Mouse (Mus musculus) embryonic facial prominence, embryonic 12.5 days (tissue): ENCODE results near the gene Adm. TPM values are rescaled to one million over a fixed set of nuclear protein-coding genes. Genes with fewer than 3 reads are reported as not detected.

Experiments
- ATAC-seq: fragments of 200-750 bp; cut with Nextera tagmentation; 2 replicates; pipeline ENCODE4 v1.8.0; 2017; ENCODE audit not compliant: insufficient number of reproducible peaks, insufficient read depth, low FRiP score, low TSS enrichment
- H3K27ac ChIP-seq: fragments of 300-500 bp; sonication (generic); 2 replicates; pipeline ENCODE4 v1.5.1; 2016; ENCODE audit warnings: mild to moderate bottlenecking
- H3K27me3 ChIP-seq: fragments of 300-500 bp; sonication (generic); 2 replicates; pipeline ENCODE4 v1.6.1; 2016; ENCODE audit warnings: mild to moderate bottlenecking, moderate library complexity
- H3K36me3 ChIP-seq: fragments of 300-500 bp; sonication (generic); 2 replicates; pipeline ENCODE4 v1.6.1; 2016; ENCODE audit warnings: mild to moderate bottlenecking
- H3K4me1 ChIP-seq: fragments of 300-500 bp; sonication (generic); 2 replicates; pipeline ENCODE4 v1.6.1; 2016
- H3K4me2 ChIP-seq: fragments of 300-500 bp; sonication (generic); replicated peaks from 2 replicates; pipeline ENCODE4 v1.6.1; 2016; ENCODE audit warnings: mild to moderate bottlenecking, moderate library complexity
- H3K4me3 ChIP-seq: fragments of 300-500 bp; sonication (generic); 2 replicates; pipeline ENCODE4 v1.5.1; 2016; ENCODE audit warnings: mild to moderate bottlenecking
- H3K9ac ChIP-seq: fragments of 300-500 bp; sonication (generic); 2 replicates; pipeline ENCODE4 v1.6.1; 2016; ENCODE audit warnings: mild to moderate bottlenecking, moderate library complexity
- H3K9me3 ChIP-seq: fragments of 300-500 bp; sonication (generic); 2 replicates; pipeline ENCODE4 v1.6.1; 2016; ENCODE audit warnings: mild to moderate bottlenecking, moderate library complexity
- WGBS: fragments of 180-500 bp; shearing (Covaris S2); methylation state at CpG from one replicate; pipeline ENCODE4 v1.1.7; 2016; 5-methylcytosine and 5-hydroxymethylcytosine counted together
- polyA plus RNA-seq: library from polyadenylated mRNA; unstranded; fragments of >200 nt; fragmentation: Nextera tagmentation; extraction: Ambion mirVana; gene quantifications from 2 replicates; pipeline ENCODE4 v1.2.1, GENCODE M21; 2016

The Adm gene
- polyA plus RNA-seq, 1 experiment from 2014 or later, result 1.9 TPM

- no peak for ATAC-seq
These were observed 21.1 kb downstream of the Adm start for GRCm38 (mm10) chr7:110648455-110649085.

GRCm38 (mm10) chr7:110649133-110649987 lies 21.9 kb downstream of the Adm start:
- 86% methylated on average over 6 of the region's 6 CpGs for WGBS
- Histone ChIP-seq H3K9ac (no peak overlapping the region), H3K27ac (no peak overlapping the region), H3K9me3 (no peaks in the 10 kb centered on the region), H3K36me3 (no peaks in the 10 kb centered on the region), H3K27me3 (no peaks in the 10 kb centered on the region), H3K4me1 (no peaks in the 10 kb centered on the region), H3K4me3 (no peak overlapping the region), H3K4me2 (no peak overlapping the region)
- no peak for ATAC-seq

More at GRCm38 (mm10) chr7:110648455-110649085, 21.1 kb downstream of the Adm start:
- H3K4me3 ChIP-seq, result no peak overlapping the region
- no peak overlapping the region for H3K27ac ChIP-seq
- no peaks in the 10 kb centered on the region for H3K36me3 ChIP-seq
- H3K9ac ChIP-seq, result no peak overlapping the region
- WGBS, result 80% methylated on average over 13 of the region's 13 CpGs
- no peaks in the 10 kb centered on the region for H3K9me3 ChIP-seq
- H3K4me2 ChIP-seq, result no peak overlapping the region
- no peaks in the 10 kb centered on the region for H3K4me1 ChIP-seq
- H3K27me3 ChIP-seq, result no peaks in the 10 kb centered on the region

GRCm38 (mm10) chr7:110650491-110650890 lies 23.0 kb downstream of the Adm start:
- Histone ChIP-seq H3K4me3 (no peak overlapping the region), H3K9me3 (no peaks in the 10 kb centered on the region), H3K36me3 (no peaks in the 10 kb centered on the region), H3K4me1 (no peaks in the 10 kb centered on the region), H3K27me3 (no peaks in the 10 kb centered on the region), H3K27ac (no peak overlapping the region), H3K9ac (no peak overlapping the region), H3K4me2 (no peak overlapping the region)
- WGBS, result 83% methylated on average over 4 of the region's 4 CpGs
- no peak for ATAC-seq

- Histone ChIP-seq H3K4me3 (no peak overlapping the region), H3K4me1 (no peaks in the 10 kb centered on the region), H3K36me3 (no peaks in the 10 kb centered on the region), H3K4me2 (no peak overlapping the region), H3K9me3 (no peaks in the 10 kb centered on the region), H3K27me3 (0 out of 2 replicates have a peak, but pooled peaks cover 1% of the 10 kb centered on the region), H3K9ac (no peak overlapping the region), H3K27ac (no peak overlapping the region)
- ATAC-seq, result no peak
- WGBS, result 75% methylated on average over 6 of the region's 6 CpGs
These were observed 23.6 kb downstream of the Adm start for GRCm38 (mm10) chr7:110651091-110651490.

GRCm38 (mm10) chr7:110655230-110655629 lies 27.8 kb downstream of the Adm start:
- WGBS, result 80% methylated on average over 3 of the region's 3 CpGs
- ATAC-seq, result no peak

GRCm38 (mm10) chr7:110655966-110656365 lies 28.5 kb downstream of the Adm start:
- WGBS, result 79% methylated on average over 6 of the region's 6 CpGs

More at GRCm38 (mm10) chr7:110655230-110655629, 27.8 kb downstream of the Adm start:
- Histone ChIP-seq H3K36me3 (no peaks in the 10 kb centered on the region), H3K4me1 (no peaks in the 10 kb centered on the region), H3K27ac (no peak overlapping the region), H3K9ac (no peak overlapping the region), H3K9me3 (no peaks in the 10 kb centered on the region), H3K4me3 (no peak overlapping the region), H3K4me2 (no peak overlapping the region), H3K27me3 (0 out of 2 replicates have a peak, but pooled peaks cover 2% of the 10 kb centered on the region)

GRCm38 (mm10) chr7:110658378-110658928 lies 31.0 kb downstream of the Adm start:
- 40% methylated on average over 3 of the region's 3 CpGs for WGBS
- no peak overlapping the region for H3K27ac ChIP-seq
- no peak for ATAC-seq

More at GRCm38 (mm10) chr7:110655966-110656365, 28.5 kb downstream of the Adm start:
- Histone ChIP-seq H3K4me3 (no peak overlapping the region), H3K27me3 (0 out of 2 replicates have a peak, but pooled peaks cover 2% of the 10 kb centered on the region), H3K9ac (no peak overlapping the region), H3K9me3 (no peaks in the 10 kb centered on the region), H3K36me3 (no peaks in the 10 kb centered on the region), H3K27ac (no peak overlapping the region), H3K4me2 (no peak overlapping the region), H3K4me1 (no peaks in the 10 kb centered on the region)
- no peak for ATAC-seq

GRCm38 (mm10) chr7:110666537-110666936 lies 39.1 kb downstream of the Adm start:
- ATAC-seq, result no peak
- no peaks in the 10 kb centered on the region for H3K36me3 ChIP-seq
- no peaks in the 10 kb centered on the region for H3K27me3 ChIP-seq
- no peak overlapping the region for H3K9ac ChIP-seq
- no peak overlapping the region for H3K4me2 ChIP-seq
- no peak overlapping the region for H3K4me3 ChIP-seq
- H3K27ac ChIP-seq, result no peak overlapping the region
- no peaks in the 10 kb centered on the region for H3K4me1 ChIP-seq
- no peaks in the 10 kb centered on the region for H3K9me3 ChIP-seq
- 75% methylated on average over 4 of the region's 5 CpGs for WGBS

More at GRCm38 (mm10) chr7:110658378-110658928, 31.0 kb downstream of the Adm start:
- Histone ChIP-seq H3K9ac (no peak overlapping the region), H3K4me3 (no peak overlapping the region), H3K36me3 (no peaks in the 10 kb centered on the region), H3K27me3 (0 out of 2 replicates have a peak, but pooled peaks cover 2% of the 10 kb centered on the region), H3K4me1 (no peaks in the 10 kb centered on the region), H3K4me2 (no peak overlapping the region), H3K9me3 (no peaks in the 10 kb centered on the region)

- no peak overlapping the region for H3K4me2 ChIP-seq
- no peaks in the 10 kb centered on the region for H3K36me3 ChIP-seq
- no peak overlapping the region for H3K9ac ChIP-seq
- no peak for ATAC-seq
- no peaks in the 10 kb centered on the region for H3K4me1 ChIP-seq
- no peaks in the 10 kb centered on the region for H3K9me3 ChIP-seq
- H3K27ac ChIP-seq, result no peak overlapping the region
- WGBS, result 73% methylated on average over 6 of the region's 6 CpGs
- no peaks in the 10 kb centered on the region for H3K27me3 ChIP-seq
- H3K4me3 ChIP-seq, result no peak overlapping the region
These were observed 40.8 kb downstream of the Adm start for GRCm38 (mm10) chr7:110668247-110668646.

- Histone ChIP-seq H3K4me1 (no peaks in the 10 kb centered on the region), H3K9ac (no peak overlapping the region), H3K36me3 (no peaks in the 10 kb centered on the region), H3K4me2 (no peak overlapping the region), H3K27ac (no peak overlapping the region; the same call in 1 of the 2 replicates), H3K4me3 (no peak overlapping the region), H3K9me3 (no peaks in the 10 kb centered on the region), H3K27me3 (no peaks in the 10 kb centered on the region)
- ATAC-seq, result no peak
- 28% methylated on average over 5 of the region's 5 CpGs for WGBS
These were observed 41.3 kb downstream of the Adm start for GRCm38 (mm10) chr7:110668756-110669155.

GRCm38 (mm10) chr7:110671121-110671680 lies 43.7 kb downstream of the Adm start:
- Histone ChIP-seq H3K27me3 (no peaks in the 10 kb centered on the region), H3K4me1 (no peaks in the 10 kb centered on the region), H3K36me3 (no peaks in the 10 kb centered on the region), H3K4me2 (no peak overlapping the region), H3K27ac (no peak overlapping the region), H3K9ac (no peak overlapping the region), H3K9me3 (no peaks in the 10 kb centered on the region), H3K4me3 (no peak overlapping the region)
- 54% methylated on average over 6 of the region's 6 CpGs for WGBS
- no peak for ATAC-seq
